Mouse (Mus musculus) spleen, embryonic (tissue): ENCODE measurements around the gene Commd4.

Experiments used
- CTCF ChIA-PET: fragments of 350-600 bp; sonication (Branson Sonifier 250); formaldehyde crosslinking; loops from one replicate; lab custom pipeline; 2022; lab: Charles Lee

Commd4 gene

DNA sequence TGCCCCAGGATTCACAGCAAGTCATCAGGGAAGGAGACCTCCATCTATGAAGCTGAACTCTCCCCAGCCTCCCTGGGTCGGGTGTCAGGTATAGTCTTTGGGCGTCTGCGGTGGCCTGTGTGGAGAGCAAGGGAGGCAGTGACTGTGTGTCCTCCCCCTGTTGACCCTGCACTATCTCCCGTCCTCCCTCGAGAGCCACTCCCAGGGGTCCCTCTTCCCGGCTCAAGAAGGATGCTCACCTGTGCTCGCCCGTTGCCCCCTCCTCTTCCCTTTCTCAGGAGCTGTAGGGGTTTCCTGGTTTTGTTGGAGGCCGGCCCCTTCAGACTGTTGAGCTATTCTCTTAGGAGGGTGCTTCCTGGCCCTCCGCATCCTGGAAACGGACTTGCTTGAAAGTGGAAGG lies 14.9 kb downstream of the Commd4 start:
- CTCF ChIA-PET, result no interaction called here

DNA sequence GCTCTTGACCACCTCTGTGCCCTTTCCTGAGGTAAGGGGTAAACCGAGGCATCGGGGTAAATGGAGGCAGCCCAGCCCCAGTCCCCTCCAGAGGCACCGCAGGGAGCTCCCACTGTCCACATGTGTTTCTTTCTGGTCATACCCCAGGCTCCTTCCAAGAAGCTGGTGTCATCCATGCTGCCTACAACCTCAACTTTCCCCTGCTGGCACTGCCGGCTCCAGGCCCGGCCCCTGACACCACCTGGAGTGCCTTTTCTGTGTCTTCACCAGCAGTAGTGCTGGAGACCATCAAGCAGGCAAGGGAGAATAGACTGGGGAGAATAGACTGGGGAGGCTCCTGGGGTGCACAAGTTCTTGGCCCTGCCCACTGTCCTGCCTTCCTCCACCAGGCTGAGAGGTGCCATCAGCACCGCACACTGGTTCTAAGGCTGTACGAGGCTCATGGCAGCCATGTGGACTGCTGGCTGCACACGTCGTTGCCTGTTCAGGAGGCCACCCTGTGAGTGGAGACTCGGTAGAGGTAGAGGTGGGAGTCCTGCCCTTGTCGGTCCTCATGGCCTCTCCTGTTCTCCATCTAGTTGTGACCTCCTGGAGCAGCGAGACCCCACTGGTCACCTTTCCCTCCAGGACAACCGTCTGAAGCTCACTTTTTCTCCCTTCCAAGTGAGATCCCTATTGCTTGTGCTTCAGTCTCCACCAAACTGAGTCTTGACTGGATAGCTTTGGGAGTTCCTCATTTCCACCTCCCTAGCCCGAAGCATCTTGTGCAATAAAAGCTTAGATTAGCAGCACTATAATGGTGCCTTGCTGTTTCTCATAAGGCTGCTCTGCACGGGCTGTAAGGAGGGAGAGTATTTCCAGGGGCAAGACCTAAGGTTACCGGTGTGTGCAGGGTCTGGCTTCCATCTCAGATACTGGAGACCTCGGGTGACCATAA lies 16.4 kb downstream of the Commd4 start:
- CTCF ChIA-PET, result interaction anchor here (0.6 kb wide), 1 partner anchor 691 kb away, joined by 3 read pairs; no protein-coding TSS in a partner anchor

DNA sequence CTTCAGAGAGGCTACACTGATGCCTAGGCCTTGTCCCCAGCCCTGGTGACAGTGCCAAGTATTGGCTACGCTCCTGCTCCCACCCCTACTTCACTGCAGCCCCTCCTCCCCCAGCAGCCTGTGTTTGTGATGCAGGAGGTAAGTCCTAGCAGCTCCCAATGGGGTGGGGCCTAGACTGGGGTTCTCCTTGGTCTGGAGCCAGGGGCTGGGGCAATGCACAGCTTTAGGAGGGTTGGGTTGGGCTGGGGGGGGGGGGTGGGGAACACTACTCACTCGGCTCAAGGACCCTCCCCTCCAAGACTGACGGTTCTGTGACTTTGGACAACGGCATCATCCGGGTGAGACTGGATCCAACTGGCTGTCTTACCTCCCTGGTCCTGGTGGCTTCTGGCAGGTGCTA lies 18.6 kb downstream of the Commd4 start:
- CTCF ChIA-PET, result no interaction called here

DNA sequence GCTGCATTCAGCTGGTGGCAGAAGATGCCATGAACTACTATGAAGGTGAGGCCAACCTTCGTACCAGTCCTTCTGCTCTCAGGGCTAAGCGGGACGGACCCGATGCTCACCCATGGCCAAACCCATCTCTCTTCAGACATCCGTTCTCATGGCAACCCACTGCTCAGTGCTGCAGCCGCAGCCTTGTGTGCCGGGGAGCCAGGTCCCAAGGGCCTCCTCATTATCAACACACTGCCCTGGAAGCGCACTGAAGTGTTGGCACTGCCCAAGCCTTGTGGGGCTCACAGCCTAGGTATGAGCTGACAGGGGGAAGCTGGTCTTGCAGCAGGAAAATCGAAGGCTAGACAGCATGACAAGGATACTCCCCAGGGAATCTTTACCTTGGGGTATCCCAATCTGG lies 19.0 kb downstream of the Commd4 start:
- CTCF ChIA-PET, result no interaction called here

DNA sequence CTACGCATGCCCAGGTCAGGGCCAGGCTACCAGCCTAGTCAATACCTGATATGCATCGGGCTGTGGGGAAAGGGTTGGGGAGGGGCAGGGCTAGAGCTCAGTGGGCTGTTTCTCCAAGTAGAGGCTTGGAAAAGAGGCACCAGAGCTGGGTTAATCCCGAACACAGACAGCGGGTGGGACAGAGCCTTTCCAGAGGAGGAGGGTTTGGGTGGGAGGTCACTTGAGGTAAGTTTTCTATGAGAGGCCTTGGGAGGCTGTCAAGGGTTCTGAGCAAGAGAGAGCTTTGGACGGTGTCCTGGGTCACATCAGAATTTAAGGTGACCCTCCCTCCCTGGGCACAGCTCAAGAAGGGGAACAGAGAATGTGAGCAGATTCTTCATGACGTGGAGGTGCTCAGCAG lies 19.6 kb downstream of the Commd4 start:
- CTCF ChIA-PET, result no interaction called here

DNA sequence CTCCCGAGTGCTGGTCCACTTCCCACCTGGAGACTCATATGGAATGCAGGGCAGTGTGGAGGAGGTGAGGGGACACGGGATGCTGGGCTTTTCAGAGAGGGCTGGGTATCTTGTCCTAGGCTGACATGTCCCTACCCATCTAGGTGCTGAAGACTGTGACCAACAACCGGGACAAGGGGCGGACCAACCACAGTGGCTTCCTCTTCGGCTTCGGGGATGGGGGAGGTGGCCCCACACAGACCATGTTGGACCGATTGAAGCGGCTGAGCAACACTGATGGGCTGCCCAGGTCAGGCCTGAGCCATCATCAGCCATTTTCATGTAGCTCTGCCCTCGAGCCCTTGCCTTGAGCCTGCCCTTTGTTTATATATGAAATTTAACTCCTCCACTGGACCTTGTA lies 20.4 kb downstream of the Commd4 start:
- CTCF ChIA-PET, result no interaction called here

DNA sequence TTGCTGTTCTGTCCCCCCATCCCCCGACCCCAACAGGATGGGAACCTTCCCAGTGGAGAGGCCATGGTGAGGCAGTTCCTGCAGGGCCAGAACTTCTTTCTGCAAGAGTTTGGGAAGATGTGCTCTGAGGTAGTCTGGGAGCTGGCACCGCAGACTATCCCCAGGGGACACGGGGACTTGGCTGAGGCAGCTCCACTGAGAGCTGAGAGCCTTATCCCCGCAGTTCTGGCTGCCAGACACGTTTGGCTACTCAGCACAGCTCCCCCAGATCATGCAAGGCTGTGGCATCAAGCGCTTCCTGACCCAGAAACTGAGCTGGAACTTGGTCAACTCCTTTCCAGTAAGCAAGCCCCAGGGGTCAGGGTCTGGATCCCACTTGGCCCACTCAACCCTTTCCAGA lies 20.9 kb downstream of the Commd4 start:
- CTCF ChIA-PET, result interaction anchor here (0.6 kb wide), 1 partner anchor 215 kb away, joined by 5 read pairs; no protein-coding TSS in a partner anchor

DNA sequence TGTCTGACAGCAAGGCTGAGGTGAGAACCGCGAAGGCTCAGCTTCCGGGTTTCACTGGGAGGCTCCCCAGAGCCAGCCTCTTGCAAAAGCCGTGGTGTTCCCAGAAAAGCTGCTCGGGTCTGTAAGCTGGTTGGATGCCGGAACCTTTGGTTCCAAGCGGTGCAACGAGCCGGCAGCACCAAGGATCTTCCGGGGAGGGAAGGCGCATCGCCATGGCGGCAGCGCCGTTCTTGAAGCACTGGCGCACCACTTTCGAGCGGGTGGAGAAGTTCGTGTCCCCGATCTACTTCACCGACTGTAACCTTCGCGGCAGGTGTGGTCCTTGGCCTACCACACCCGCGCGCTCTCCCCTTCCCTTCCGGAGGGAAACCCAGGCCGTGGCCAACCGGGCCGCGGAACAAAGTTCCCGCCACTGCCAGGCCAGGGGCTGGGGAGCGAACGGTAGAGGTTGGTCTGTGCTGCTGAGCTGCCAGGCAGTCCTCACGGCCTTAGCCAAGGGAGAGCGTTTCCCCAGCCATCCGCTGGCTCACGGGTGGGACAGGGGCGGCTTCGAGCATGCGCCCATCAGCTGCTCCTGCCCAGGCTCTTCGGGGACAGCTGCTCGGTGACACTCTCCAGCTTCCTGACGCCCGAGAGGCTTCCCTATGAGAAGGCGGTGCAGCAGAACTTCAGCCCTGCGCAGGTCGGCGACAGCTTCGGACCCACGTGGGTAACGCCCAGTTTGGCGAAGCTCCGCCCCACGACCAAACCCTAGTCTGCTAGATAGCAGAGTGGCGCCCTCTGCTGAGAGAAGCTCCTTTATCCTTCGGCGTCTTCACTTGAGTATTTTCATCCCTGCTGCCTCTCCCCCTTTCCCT lies 27.3 kb downstream of the Commd4 start, which contains the start of gene Man2c1:
Gene Man2c1 (plus strand): TSS at position 114 of the 857 bp plus-strand sequence.
- CTCF ChIA-PET, result interaction anchor here (0.6 to 1.5 kb wide), 3 partner anchors 17 to 174 kb away, joined by 3 to 4 read pairs (median 3); partner anchors contain the start of gene Neil1

DNA sequence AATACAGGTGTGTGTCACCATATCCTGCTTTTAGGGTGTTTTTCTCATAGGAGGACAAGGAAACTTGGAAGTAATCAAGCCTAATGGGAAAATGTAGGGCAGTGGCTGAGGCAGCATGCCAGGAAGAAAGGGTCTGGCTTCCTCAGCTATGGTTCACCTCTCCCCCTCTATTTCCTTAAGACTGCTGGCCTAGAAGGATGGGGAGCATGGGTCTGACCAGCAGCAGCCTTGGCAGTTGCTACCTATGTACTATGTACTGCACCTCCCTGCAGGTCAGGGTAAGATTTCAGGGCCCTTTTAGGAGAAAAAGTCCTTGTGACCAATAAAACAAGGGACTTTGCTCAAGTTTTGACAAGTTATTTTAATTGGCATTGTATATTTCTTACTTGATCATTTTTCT lies 28.5 kb downstream of the Commd4 start:
- CTCF ChIA-PET, result no interaction called here

DNA sequence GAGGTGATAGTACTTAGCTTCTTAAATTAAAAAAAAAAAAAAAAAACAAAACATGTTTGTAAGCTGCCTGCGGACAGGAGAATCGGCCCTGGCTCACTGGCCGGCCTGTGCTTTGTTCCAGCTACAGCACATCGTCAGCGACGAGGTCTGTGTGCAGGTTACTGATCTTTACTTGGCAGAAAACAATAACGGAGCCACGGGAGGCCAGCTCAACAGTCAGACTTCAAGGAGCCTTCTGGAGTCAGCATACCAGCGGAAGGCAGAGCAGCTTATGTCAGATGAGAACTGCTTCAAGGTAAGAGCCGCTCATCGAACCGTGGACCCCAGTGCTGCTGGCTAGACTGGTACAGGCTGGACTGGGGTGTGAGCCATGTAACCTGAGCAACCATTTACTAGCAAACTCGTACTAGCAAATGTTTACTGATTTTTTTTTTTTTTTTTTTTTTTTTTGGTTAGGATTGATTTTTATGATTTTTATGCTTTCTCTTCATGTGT lies 40.8 kb downstream of the Commd4 start:
- CTCF ChIA-PET, result no interaction called here
